Mouse (Mus musculus) cerebellum, adult 2 months (tissue): ENCODE measurements around the gene Rnaset2b.
"Not testable (repeated sequence)": the region's sequence is repeated elsewhere in the genome, so short reads cannot be mapped to it uniquely, and the experiment has no call there.

Experiments used
- CTCF ChIP-seq: fragments of 200-500 bp; IDR thresholded peaks from 2 replicates; pipeline ENCODE4 v1.5.1; 2011; ENCODE audit warnings: low read depth, mild to moderate bottlenecking, control low read depth, low read length, moderate library complexity, borderline replicate concordance; ENCODE audit not compliant: insufficient read depth
- POLR2A ChIP-seq: fragments of 200-500 bp; IDR thresholded peaks from 2 replicates; pipeline ENCODE4 v1.6.1; 2011; ENCODE audit warnings: low read length, control low read depth, borderline replicate concordance; ENCODE audit not compliant: insufficient read depth

- TF ChIP-seq POLR2A, CTCF: not testable (repeated sequence)
These were observed 11.6 kb upstream of the Rnaset2b start for GRCm38 (mm10) chr17:6958881-6959280.
